Mouse (Mus musculus): ENCODE measurements at regions not wholly inside any gene's neighbourhood (a gene's known extent, or its start where the extent isn't known, plus 50 kb on each side); places are given as distances from the start of the nearest gene placed in this dataset.

DNA sequence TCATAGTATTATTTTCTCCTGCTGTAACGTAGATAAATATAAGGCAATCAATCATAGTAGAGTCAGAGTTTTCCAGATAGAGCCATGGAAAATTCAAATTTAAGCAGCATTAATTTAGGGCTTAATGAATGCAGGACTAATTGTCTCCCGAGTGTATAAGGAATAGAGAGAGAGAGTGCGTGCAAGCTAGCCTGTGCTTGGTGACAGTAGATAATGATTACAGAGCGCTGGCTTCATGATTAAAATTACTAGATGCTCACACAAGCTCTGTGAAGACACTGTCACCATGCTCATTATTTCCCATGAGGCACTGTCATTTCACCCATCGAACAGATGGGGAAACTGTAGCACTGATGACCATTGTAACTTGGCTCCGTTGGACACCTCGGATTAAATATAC is 109.9 kb upstream of the Man2a1 start:
- TF ChIP-seq GATA1 (IDR thresholded peaks at IDR 0.05; ENCODE audit: borderline replicate concordance, low read length) (no peak), FLI1 (IDR thresholded peaks at IDR 0.05; ENCODE audit: low read length) (no peak)

All from megakaryocyte, embryonic 14.5 days (primary cell).